Comparison of ENCODE assay signal across 11 mouse cellular contexts in the genomic region with DNA sequence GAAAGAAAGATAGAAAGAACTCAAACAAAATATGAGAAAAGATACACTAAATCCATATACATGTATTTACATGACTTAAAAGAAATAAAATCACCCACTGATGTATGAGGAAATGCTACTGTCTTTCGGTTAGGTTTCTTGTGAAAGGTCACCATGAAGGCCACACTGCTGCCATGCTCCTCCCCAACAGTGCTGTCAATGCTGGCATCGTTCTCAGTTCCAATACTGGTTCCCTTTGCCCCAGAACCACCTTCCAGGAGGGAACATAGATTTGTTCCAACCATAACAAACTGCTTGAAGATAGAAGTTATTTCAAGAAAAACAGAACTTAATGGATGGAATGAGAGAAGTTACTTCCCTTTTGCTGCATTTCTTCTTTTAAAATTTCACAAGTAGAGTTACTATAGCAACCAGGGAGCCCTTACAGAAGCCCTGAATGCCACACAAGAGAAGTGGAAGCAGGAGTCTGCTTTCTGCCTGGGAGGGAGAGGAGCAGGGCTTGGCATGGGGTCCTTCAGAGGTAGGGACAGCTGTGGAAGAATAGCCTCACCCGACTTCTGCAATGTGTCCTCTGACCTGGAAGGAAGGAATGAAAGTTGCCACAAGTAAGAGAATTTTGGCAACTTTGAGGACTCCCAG.
DNase-seq lines count a peak whose midpoint lies in the region; ATAC-seq and TF ChIP-seq lines count a peak whose summit lies in the region.
"Had no signal": no experiment of that assay in that cellular context is flagged by ENCODE, and none has a peak within 500 bp of the region (broad histone marks: within the 10 kb centered on the region; RNA-seq: fewer than 3 reads in every experiment).

No protein-coding gene starts in this region.

- no peak for TF ChIP-seq POLR2A in lung, adult 2 months (IDR thresholded peaks at IDR 0.05; ENCODE audit: borderline replicate concordance, extremely low read depth, low read depth, low read length)

- WGBS in forebrain, embryonic 10.5 days, result 72% methylated on average over 3 of the region's 3 CpGs
- 65% methylated on average over 3 of the region's 3 CpGs for WGBS in forebrain, embryonic 14.5 days
- 57% methylated on average over 3 of the region's 3 CpGs for WGBS in lung, embryonic 16.5 days
- WGBS in lung, adult 2 months, result 49% methylated on average over 3 of the region's 3 CpGs
- 70% methylated on average over 3 of the region's 3 CpGs for WGBS in heart, embryonic 11.5 days (ENCODE audit: insufficient replicate concordance)

- no peaks in the 10 kb centered on the region for H3K27me3 ChIP-seq in forebrain, embryonic 10.5 days (ENCODE audit: poor library complexity, severe bottlenecking)
- no peaks in the 10 kb centered on the region for H3K27me3 ChIP-seq in forebrain, embryonic 14.5 days (replicated peaks; ENCODE audit: control insufficient read depth, insufficient read depth, low read length)
- no peaks in the 10 kb centered on the region for H3K27me3 ChIP-seq in lung, embryonic 16.5 days (ENCODE audit: control insufficient read depth, insufficient read depth, low read depth, low read length)
- H3K27me3 ChIP-seq in heart, embryonic 11.5 days (ENCODE audit: control insufficient read depth, insufficient read depth, low read length), result no peaks in the 10 kb centered on the region

- H3K36me3 ChIP-seq in forebrain, embryonic 10.5 days (replicated peaks), result no peaks in the 10 kb centered on the region
- no peaks in the 10 kb centered on the region for H3K36me3 ChIP-seq in forebrain, embryonic 14.5 days (ENCODE audit: control insufficient read depth, insufficient read depth, low read length)
- no peaks in the 10 kb centered on the region for H3K36me3 ChIP-seq in lung, embryonic 16.5 days (ENCODE audit: control insufficient read depth, insufficient read depth, low read length)
- no peaks in the 10 kb centered on the region for H3K36me3 ChIP-seq in heart, embryonic 11.5 days (ENCODE audit: control insufficient read depth, insufficient read depth, low read length)

- no peak overlapping the region for H3K4me3 ChIP-seq in forebrain, embryonic 10.5 days
- no peak overlapping the region for H3K4me3 ChIP-seq in forebrain, embryonic 14.5 days (ENCODE audit: low read depth, low read length)
- no peak overlapping the region for H3K4me3 ChIP-seq in lung, embryonic 16.5 days (ENCODE audit: low read length)
- no peak overlapping the region for H3K4me3 ChIP-seq in lung, adult 2 months (replicated peaks; ENCODE audit: extremely low read depth, low read depth, low read length)
- no peak overlapping the region for H3K4me3 ChIP-seq in heart, embryonic 11.5 days (ENCODE audit: low read depth, low read length)

- DNase-seq in forebrain, embryonic 10.5 days (ENCODE audit: extremely low spot score, low spot score), result no peak
- DNase-seq in forebrain, embryonic 14.5 days (ENCODE audit: low spot score), result no peak
- DNase-seq in lung, adult 2 months, result no peak
- DNase-seq in urinary bladder, postnatal 25 days (ENCODE audit: low spot score), result no peak
- DNase-seq in frontal cortex, postnatal 25 days (ENCODE audit: low spot score in 2 of 2), result no peak
- DNase-seq: B cell, adult 2 months; kidney, adult 8-10 months; left cerebral cortex, postnatal 4 days had no signal

- no peak overlapping the region for H3K9ac ChIP-seq in forebrain, embryonic 14.5 days (ENCODE audit: low read length)
- H3K9ac ChIP-seq in lung, embryonic 16.5 days (ENCODE audit: low read length), result no peak overlapping the region
- H3K9ac ChIP-seq in heart, embryonic 11.5 days (ENCODE audit: low read depth, low read length), result no peak overlapping the region

- no peak for TF ChIP-seq CTCF in lung, adult 2 months (IDR thresholded peaks at IDR 0.05; ENCODE audit: insufficient read depth, low read length)

- no peak for ATAC-seq in forebrain, embryonic 14.5 days
- ATAC-seq in lung, embryonic 16.5 days (ENCODE audit: low read depth), result no peak; the same call in 1 of the 2 replicates
- ATAC-seq in heart, embryonic 11.5 days (replicated peaks; ENCODE audit: insufficient number of reproducible peaks, low FRiP score, low TSS enrichment), result no peak
- peak; percentile 76 for ATAC-seq in monocyte, adult 5-6 weeks (replicated peaks; ENCODE audit: insufficient number of reproducible peaks, low FRiP score, low TSS enrichment, poor library complexity, severe bottlenecking)

- H3K27ac ChIP-seq in forebrain, embryonic 10.5 days, result peak overlapping the region; percentile 73; the same call in 1 of the 2 replicates
- H3K27ac ChIP-seq in forebrain, embryonic 14.5 days (ENCODE audit: low read depth, low read length), result no peak overlapping the region
- 0 out of 2 replicates have a peak overlapping the region, but pooled peaks have one; percentile 3 for H3K27ac ChIP-seq in lung, embryonic 16.5 days (ENCODE audit: low read length)
- H3K27ac ChIP-seq in heart, embryonic 11.5 days (ENCODE audit: low read depth, low read length), result no peak overlapping the region

- H3K4me2 ChIP-seq in forebrain, embryonic 14.5 days (ENCODE audit: low read length), result no peak overlapping the region
- no peak overlapping the region for H3K4me2 ChIP-seq in lung, embryonic 16.5 days (ENCODE audit: low read depth, low read length)
- H3K4me2 ChIP-seq in heart, embryonic 11.5 days, result peak overlapping the region; percentile 51

- H3K9me3 ChIP-seq in forebrain, embryonic 10.5 days, result no peaks in the 10 kb centered on the region
- H3K9me3 ChIP-seq in forebrain, embryonic 14.5 days (replicated peaks; ENCODE audit: control insufficient read depth, low read length), result no peaks in the 10 kb centered on the region
- no peaks in the 10 kb centered on the region for H3K9me3 ChIP-seq in lung, embryonic 16.5 days (ENCODE audit: control insufficient read depth, low read length)
- H3K9me3 ChIP-seq in heart, embryonic 11.5 days (replicated peaks; ENCODE audit: control insufficient read depth, low read length), result no peaks in the 10 kb centered on the region

- H3K4me1 ChIP-seq in forebrain, embryonic 10.5 days, result peaks cover 38% of the 10 kb centered on the region
- H3K4me1 ChIP-seq in forebrain, embryonic 14.5 days (ENCODE audit: control insufficient read depth, insufficient read depth, low read length), result peaks cover 18% of the 10 kb centered on the region
- peaks cover 12% of the 10 kb centered on the region; the same call in 1 of the 2 replicates for H3K4me1 ChIP-seq in lung, embryonic 16.5 days (replicated peaks; ENCODE audit: control insufficient read depth, insufficient read depth, low read length)
- peaks cover 4% of the 10 kb centered on the region for H3K4me1 ChIP-seq in lung, adult 2 months (ENCODE audit: control insufficient read depth, insufficient read depth, low read length)
- 0 out of 2 replicates have a peak, but pooled peaks cover 3% of the 10 kb centered on the region for H3K4me1 ChIP-seq in heart, embryonic 11.5 days (ENCODE audit: control insufficient read depth, insufficient read depth, low read length)

Comparison
In these comparisons a context has a peak if more than half of its experiments do, and no peak if none do; other contexts are left out.
1. H3K27ac ChIP-seq: peak in forebrain, embryonic 10.5 days (single experiment) and lung, embryonic 16.5 days (single experiment); none in forebrain, embryonic 14.5 days (single experiment) and heart, embryonic 11.5 days (single experiment).